Mouse (Mus musculus): ENCODE measurements around the gene Gm8212.
"Not testable (repeated sequence)": the region's sequence is repeated elsewhere in the genome, so short reads cannot be mapped to it uniquely, and the experiment has no call there.

Gene Gm8212

DNA sequence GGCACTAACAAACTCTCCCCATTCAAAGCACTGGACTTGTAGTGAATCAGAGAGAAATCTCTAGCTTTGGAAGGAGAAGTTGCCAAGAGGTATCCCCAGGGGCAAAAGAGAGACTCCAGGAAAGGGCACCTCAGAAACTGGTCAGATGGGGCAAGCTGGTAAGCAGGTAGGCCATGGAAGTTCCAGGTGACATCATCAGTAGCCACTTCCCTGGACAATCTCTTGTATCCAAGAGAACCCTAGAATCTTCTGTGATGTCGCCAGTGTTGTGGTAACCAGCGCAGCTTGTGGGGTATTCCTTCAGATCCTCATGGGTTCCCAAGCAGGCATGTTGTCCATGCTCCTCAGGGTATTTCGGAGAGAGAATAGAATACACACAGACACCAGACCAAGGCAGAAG, at the start of gene Gm8212:
Gm8212 (plus strand) TSS at position 301 of the 400 bp plus-strand sequence.
- not testable (repeated sequence) for DNase-seq (ENCODE audit: inconsistent age in 2 of 2, low spot score in 1 of 2)

DNA sequence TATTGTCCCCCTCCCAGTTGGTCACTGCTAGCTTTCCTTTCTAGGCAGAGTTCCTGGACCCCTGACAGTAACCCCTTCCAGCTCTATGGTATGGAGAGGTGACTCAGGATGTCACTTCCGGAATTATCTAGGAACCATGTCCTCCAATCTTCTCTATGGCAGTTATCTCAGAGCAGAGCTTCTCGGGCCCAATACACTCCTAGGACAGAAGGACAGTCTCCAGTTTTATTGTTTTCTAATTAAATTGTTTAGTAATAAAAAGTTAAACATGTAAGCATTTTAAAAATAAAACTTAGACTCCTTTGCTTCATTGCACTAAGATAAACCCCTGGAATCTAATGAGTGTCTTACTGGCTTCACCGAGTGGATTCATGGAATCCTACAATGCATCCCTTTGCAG, 15.7 kb downstream of the Gm8212 start, which contains the start of gene 4930503E14Rik:
4930503E14Rik (minus strand) TSS at position 101 of the 400 bp plus-strand sequence.
- DNase-seq (ENCODE audit: inconsistent age in 2 of 2, low spot score in 1 of 2): not testable (repeated sequence)

DNA sequence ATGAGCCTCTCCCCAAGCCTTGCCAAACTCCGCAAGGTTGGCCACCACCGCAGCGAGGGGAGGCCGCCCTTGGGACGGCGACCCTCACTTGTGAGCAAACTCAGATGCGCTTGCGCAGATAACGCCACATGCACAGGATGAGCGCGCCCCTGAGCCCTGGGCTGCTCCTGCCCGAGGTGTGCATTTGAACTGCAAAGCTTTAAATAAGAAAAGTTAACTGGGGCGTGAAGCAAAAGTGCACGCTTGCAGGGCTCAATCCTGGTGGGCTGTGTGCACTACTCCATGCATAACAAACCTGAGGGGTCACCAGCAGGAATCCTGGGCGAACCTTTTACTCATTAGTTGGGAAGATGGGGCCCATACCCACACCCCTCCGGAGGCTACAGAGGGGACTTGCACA, 50.6 kb downstream of the Gm8212 start:
- no peak for DNase-seq (ENCODE audit: inconsistent age in 2 of 2, low spot score in 1 of 2)

Data from adrenal gland, adult (tissue).